17 mouse cellular contexts compared by ENCODE assay signal in the genomic region with DNA sequence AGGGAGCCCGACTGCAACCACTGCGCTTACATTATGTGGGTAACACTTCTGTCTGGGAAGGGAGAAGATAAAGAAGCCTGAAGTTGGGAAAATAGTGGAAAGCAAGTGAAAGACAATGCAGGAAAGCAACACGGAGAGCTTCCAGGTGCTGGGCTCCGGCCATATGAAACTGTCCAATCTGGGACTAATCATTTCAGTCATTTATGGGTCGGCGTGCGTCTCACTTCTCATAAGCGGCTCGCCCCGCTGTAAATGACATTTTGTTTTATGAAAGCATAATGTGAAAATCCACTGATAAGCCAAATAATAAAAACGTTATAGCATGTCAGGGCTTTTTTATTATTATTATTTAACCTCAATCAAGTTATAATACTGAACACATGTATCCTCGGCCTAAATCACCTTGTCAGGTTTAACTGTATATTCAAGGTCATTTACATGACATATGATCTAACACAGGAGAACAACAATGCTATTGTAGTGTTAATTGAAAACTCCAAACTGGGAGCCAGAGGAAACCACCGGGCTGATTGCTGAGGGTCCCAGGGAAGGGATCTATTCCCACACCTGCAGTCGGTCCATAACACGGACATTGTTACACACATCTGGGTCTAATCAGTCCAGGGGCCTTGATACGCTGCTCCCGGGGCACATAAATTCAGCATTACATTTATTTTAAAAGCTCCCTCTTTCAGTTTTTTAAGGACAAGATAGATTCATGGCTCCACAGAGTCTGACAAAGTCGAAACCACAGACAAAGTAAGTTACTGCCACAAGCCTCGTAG.
DNase-seq lines count a peak whose midpoint lies in the region; ATAC-seq lines count a peak whose summit lies in the region.
"Had no signal": no experiment of that assay in that cellular context is flagged by ENCODE, and none has a peak within 500 bp of the region (broad histone marks: within the 10 kb centered on the region; RNA-seq: fewer than 3 reads in every experiment).

No protein-coding gene starts in this region.

- H3K27ac ChIP-seq in hindbrain, embryonic 12.5 days, result 0 out of 2 replicates have a peak overlapping the region, but pooled peaks have one; percentile 12
- no peak overlapping the region for H3K27ac ChIP-seq in hindbrain, embryonic 11.5 days (ENCODE audit: low read depth, low read length)
- H3K27ac ChIP-seq in embryonic facial prominence, embryonic 12.5 days, result peak overlapping the region; percentile 58
- H3K27ac ChIP-seq in limb, embryonic 12.5 days, result peak overlapping the region; percentile 87
- H3K27ac ChIP-seq: stomach, postnatal 0 days had no signal

- no peaks in the 10 kb centered on the region for H3K27me3 ChIP-seq in hindbrain, embryonic 12.5 days
- H3K27me3 ChIP-seq in hindbrain, embryonic 11.5 days (ENCODE audit: control insufficient read depth, insufficient read depth, low read length), result no peaks in the 10 kb centered on the region
- peaks cover 27% of the 10 kb centered on the region for H3K27me3 ChIP-seq in embryonic facial prominence, embryonic 12.5 days
- H3K27me3 ChIP-seq in limb, embryonic 12.5 days, result peaks cover 57% of the 10 kb centered on the region
- H3K27me3 ChIP-seq: megakaryocyte, embryonic 14.5 days had no signal

- H3K9me3 ChIP-seq in hindbrain, embryonic 12.5 days (replicated peaks), result no peaks in the 10 kb centered on the region
- no peaks in the 10 kb centered on the region for H3K9me3 ChIP-seq in hindbrain, embryonic 11.5 days (ENCODE audit: control insufficient read depth, low read length)
- H3K9me3 ChIP-seq in embryonic facial prominence, embryonic 12.5 days, result no peaks in the 10 kb centered on the region
- no peaks in the 10 kb centered on the region for H3K9me3 ChIP-seq in limb, embryonic 12.5 days

- H3K36me3 ChIP-seq in hindbrain, embryonic 12.5 days, result no peaks in the 10 kb centered on the region
- H3K36me3 ChIP-seq in hindbrain, embryonic 11.5 days (ENCODE audit: control insufficient read depth, insufficient read depth, low read length), result no peaks in the 10 kb centered on the region
- no peaks in the 10 kb centered on the region for H3K36me3 ChIP-seq in embryonic facial prominence, embryonic 12.5 days
- H3K36me3 ChIP-seq in limb, embryonic 12.5 days, result no peaks in the 10 kb centered on the region

- no peak for ATAC-seq in hindbrain, embryonic 12.5 days (ENCODE audit: low FRiP score)
- no peak for ATAC-seq in hindbrain, embryonic 11.5 days (ENCODE audit: low FRiP score)
- ATAC-seq in embryonic facial prominence, embryonic 12.5 days (ENCODE audit: insufficient number of reproducible peaks, insufficient read depth, low FRiP score, low TSS enrichment), result peak; percentile 70
- ATAC-seq in limb, embryonic 12.5 days (ENCODE audit: insufficient number of reproducible peaks, insufficient read depth, low FRiP score, low TSS enrichment, low read depth), result peak; percentile 86

- H3K4me1 ChIP-seq in hindbrain, embryonic 12.5 days, result peaks cover 11% of the 10 kb centered on the region
- no peaks in the 10 kb centered on the region for H3K4me1 ChIP-seq in hindbrain, embryonic 11.5 days (replicated peaks; ENCODE audit: control insufficient read depth, insufficient read depth, low read length)
- peaks cover 10% of the 10 kb centered on the region; the same call in 1 of the 2 replicates for H3K4me1 ChIP-seq in embryonic facial prominence, embryonic 12.5 days
- H3K4me1 ChIP-seq in limb, embryonic 12.5 days (replicated peaks), result peaks cover 34% of the 10 kb centered on the region
- H3K4me1 ChIP-seq: megakaryocyte, embryonic 14.5 days had no signal

- intact Hi-C loops in left cerebral cortex, postnatal 25 days (cut with DNase I), result no loop called here

- DNase-seq in hindbrain, embryonic 11.5 days (ENCODE audit: low spot score), result no peak
- DNase-seq in left cerebral cortex, postnatal 25 days (ENCODE audit: low spot score in 2 of 2), result no peak
- DNase-seq in urinary bladder, postnatal 36 days (ENCODE audit: low spot score in 2 of 2), result no peak
- no peak for DNase-seq in c-Kit-positive CD71-positive TER-119-positive erythroid progenitor cells, embryonic 14.5 days (ENCODE audit: low spot score)
- DNase-seq: adrenal gland, postnatal 14 days; cerebellum, adult 2 months; gastrocnemius, postnatal 10 days; heart, postnatal 14 days; kidney, adult 8-10 months; left cerebral cortex, postnatal 4 days; lung, postnatal 14 days; thymus, postnatal 14 days had no signal

- WGBS in hindbrain, embryonic 12.5 days, result 77% methylated on average over 19 of the region's 19 CpGs
- 76% methylated on average over 19 of the region's 19 CpGs for WGBS in hindbrain, embryonic 11.5 days
- 25% methylated on average over 19 of the region's 19 CpGs for WGBS in embryonic facial prominence, embryonic 12.5 days
- 17% methylated on average over 19 of the region's 19 CpGs for WGBS in limb, embryonic 12.5 days

- H3K4me2 ChIP-seq in hindbrain, embryonic 12.5 days (replicated peaks), result no peak overlapping the region
- H3K4me2 ChIP-seq in hindbrain, embryonic 11.5 days (replicated peaks; ENCODE audit: low read depth, low read length), result no peak overlapping the region
- H3K4me2 ChIP-seq in embryonic facial prominence, embryonic 12.5 days (replicated peaks), result peak overlapping the region; percentile 13
- peak overlapping the region; percentile 45 for H3K4me2 ChIP-seq in limb, embryonic 12.5 days

- no peak overlapping the region for H3K9ac ChIP-seq in hindbrain, embryonic 12.5 days
- H3K9ac ChIP-seq in hindbrain, embryonic 11.5 days (ENCODE audit: low read depth, low read length), result no peak overlapping the region
- H3K9ac ChIP-seq in embryonic facial prominence, embryonic 12.5 days, result no peak overlapping the region
- no peak overlapping the region for H3K9ac ChIP-seq in limb, embryonic 12.5 days (replicated peaks)

- no peak overlapping the region for H3K4me3 ChIP-seq in hindbrain, embryonic 12.5 days
- no peak overlapping the region for H3K4me3 ChIP-seq in hindbrain, embryonic 11.5 days (ENCODE audit: low read depth, low read length)
- H3K4me3 ChIP-seq in embryonic facial prominence, embryonic 12.5 days, result no peak overlapping the region
- no peak overlapping the region for H3K4me3 ChIP-seq in limb, embryonic 12.5 days (replicated peaks)
- H3K4me3 ChIP-seq: megakaryocyte, embryonic 14.5 days had no signal

Comparison
In these comparisons a context has a peak if more than half of its experiments do, and no peak if none do; other contexts are left out.
1. ATAC-seq: peak in embryonic facial prominence, embryonic 12.5 days (single experiment) and limb, embryonic 12.5 days (single experiment); none in hindbrain, embryonic 12.5 days (single experiment) and hindbrain, embryonic 11.5 days (single experiment).
2. H3K4me2 ChIP-seq: peak in embryonic facial prominence, embryonic 12.5 days (single experiment) and limb, embryonic 12.5 days (single experiment); none in hindbrain, embryonic 12.5 days (single experiment) and hindbrain, embryonic 11.5 days (single experiment).